Mouse (Mus musculus): ENCODE data around the gene Fyn.

DNA sequence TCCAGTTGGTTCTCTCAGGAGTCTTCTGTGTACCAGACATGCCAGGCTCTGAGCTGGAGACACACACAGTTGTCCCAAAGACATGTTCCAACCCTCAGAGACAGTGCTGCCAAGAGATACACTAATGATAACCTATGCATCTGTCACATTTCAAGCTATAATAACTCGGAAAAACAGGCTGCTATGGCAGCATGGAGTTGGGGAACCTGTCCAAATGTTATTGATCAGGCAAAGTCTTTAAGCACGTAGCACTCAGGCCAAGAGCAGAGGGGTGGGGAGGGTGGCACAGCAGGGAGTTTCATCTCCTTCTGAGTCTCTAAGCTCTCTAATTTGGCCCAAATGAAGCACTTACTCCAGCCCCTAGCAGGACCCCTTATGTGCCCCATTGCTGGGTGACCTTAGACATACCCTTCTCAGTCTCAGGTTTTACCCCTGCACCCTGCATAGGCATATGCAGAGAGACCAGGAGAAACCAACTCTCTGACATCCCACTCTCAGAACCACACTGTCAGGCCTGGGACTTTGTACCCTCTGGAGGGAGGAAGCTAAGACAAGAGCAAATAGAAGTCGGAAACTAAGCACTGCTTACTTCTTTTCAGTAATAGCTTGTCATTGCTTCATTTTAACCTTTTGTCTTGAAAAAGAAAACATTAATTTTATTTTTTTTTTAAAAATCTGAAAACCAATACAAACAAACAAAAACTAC lies 178.9 kb downstream of the Fyn start:
- TF ChIP-seq CTCF (IDR thresholded peaks at IDR 0.05; ENCODE audit: low read depth) (no peak), EP300 (IDR thresholded peaks at IDR 0.05; ENCODE audit: low read depth) (no peak)
